Mouse (Mus musculus) pancreas, adult 10 weeks (tissue): ENCODE measurements around the gene Tiam1. TPM values are rescaled to one million over a fixed set of nuclear protein-coding genes. Genes with fewer than 3 reads are reported as not detected.

Experiments
- polyA plus RNA-seq: library from polyadenylated mRNA; stranded (reverse); fragments of 350-450 nt; fragmentation: Illumina TruSeq; extraction: RNeasy Lipid Tissue Mini Kit (QIAGEN cat#74804); gene quantifications from one replicate; pipeline ENCODE4 v1.2.3, GENCODE M21; 2015; ENCODE audit warnings: low read depth, low replicate concordance; ENCODE audit not compliant: insufficient read depth

Gene Tiam1
- 2.0 TPM for polyA plus RNA-seq

DNA sequence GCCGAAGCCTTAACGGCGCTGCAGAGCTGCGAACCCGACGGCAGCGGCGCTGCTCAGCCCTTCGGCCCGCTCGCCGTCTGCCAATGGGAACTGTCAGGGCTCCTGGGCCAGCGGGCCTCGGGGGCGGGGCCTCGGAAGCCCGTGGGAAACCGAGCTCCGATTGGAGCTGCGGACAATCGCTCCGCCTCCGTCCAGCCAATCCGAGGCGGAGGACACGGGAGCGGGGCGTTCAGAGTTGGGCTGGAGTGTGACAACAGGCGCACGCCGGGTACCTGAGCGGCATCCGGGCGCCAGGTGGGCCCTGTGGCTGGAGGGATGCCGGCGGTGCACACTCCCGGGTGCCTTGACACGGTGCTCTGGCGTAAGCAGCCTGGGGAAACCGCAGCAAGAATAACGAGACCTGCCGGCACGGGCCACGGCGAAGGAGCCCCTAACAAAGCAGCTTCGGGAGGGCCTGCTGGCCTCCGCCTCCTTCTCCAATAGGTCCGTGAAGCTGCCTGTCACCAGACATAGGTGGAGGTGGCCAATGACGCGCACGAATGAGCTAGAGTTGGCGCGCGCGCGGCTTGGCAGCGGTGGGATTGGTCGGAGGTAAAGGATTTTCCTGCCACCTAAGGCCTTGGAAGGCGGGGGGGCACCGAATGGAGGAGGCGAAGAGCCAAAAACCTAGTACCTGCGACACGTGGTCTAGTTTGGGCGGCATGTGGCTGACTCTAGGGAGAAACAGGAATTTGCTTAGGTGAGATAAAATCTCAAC is at the start of gene Tiam1:
Gene Tiam1, minus strand, starts transcription at position 10 of the 757 bp plus-strand sequence.

Other genes with a start within 250 kb of the Tiam1 start
- gene Sod1, start 77.0 kb upstream of the Tiam1 start, polyA plus RNA-seq, result 127 TPM
- gene Scaf4, start 140.7 kb upstream of the Tiam1 start, polyA plus RNA-seq, result 7.3 TPM
- 0.39 TPM for gene Hunk, start 242.2 kb upstream of the Tiam1 start, polyA plus RNA-seq